Mouse (Mus musculus) stomach, embryonic 16.5 days (tissue): ENCODE measurements at regions not wholly inside any gene's neighbourhood (a gene's known extent, or its start where the extent isn't known, plus 50 kb on each side); places are given as distances from the start of the nearest gene placed in this dataset.
"Not testable (repeated sequence)": the region's sequence is repeated elsewhere in the genome, so short reads cannot be mapped to it uniquely, and the experiment has no call there.

Source experiments
- ATAC-seq: fragments of 200-750 bp; cut with Nextera tagmentation; 2 replicates; pipeline ENCODE4 v1.8.0; 2017; ENCODE audit warnings: moderate number of reproducible peaks, moderate TSS enrichment; ENCODE audit not compliant: insufficient read depth, low FRiP score
- H3K27ac ChIP-seq: fragments of 300-500 bp; sonication (generic); 2 replicates; pipeline ENCODE4 v1.5.1; 2014; ENCODE audit warnings: low read length
- H3K27me3 ChIP-seq: fragments of 300-500 bp; sonication (generic); 2 replicates; pipeline ENCODE4 v1.6.1; 2014; ENCODE audit warnings: low read length, control low read depth, mixed read lengths; ENCODE audit not compliant: control insufficient read depth, insufficient read depth
- H3K36me3 ChIP-seq: fragments of 300-500 bp; sonication (generic); 2 replicates; pipeline ENCODE4 v1.6.1; 2014; ENCODE audit warnings: low read length; ENCODE audit not compliant: control insufficient read depth, insufficient read depth
- H3K4me1 ChIP-seq: fragments of 300-500 bp; sonication (generic); 2 replicates; pipeline ENCODE4 v1.6.1; 2014; ENCODE audit warnings: low read length, control low read depth, mixed read lengths; ENCODE audit not compliant: control insufficient read depth, insufficient read depth
- H3K4me2 ChIP-seq: fragments of 300-500 bp; sonication (generic); 2 replicates; pipeline ENCODE4 v1.6.1; 2014; ENCODE audit warnings: low read depth, low read length, mixed read lengths
- H3K4me3 ChIP-seq: fragments of 300-500 bp; sonication (generic); replicated peaks from 2 replicates; pipeline ENCODE4 v1.5.1; 2014; ENCODE audit warnings: mild to moderate bottlenecking, low read length
- H3K9ac ChIP-seq: fragments of 300-500 bp; sonication (generic); 2 replicates; pipeline ENCODE4 v1.6.1; 2014; ENCODE audit warnings: low read length
- H3K9me3 ChIP-seq: fragments of 300-500 bp; sonication (generic); replicated peaks from 2 replicates; pipeline ENCODE4 v1.6.1; 2016; ENCODE audit warnings: low read length, control low read depth; ENCODE audit not compliant: control insufficient read depth
- WGBS: fragments of 180-500 bp; shearing (Covaris S2); extraction: QIAGEN DNeasy Blood & Tissue Kit; methylation state at CpG from one replicate; pipeline ENCODE4 v1.1.7; 2014; 5-methylcytosine and 5-hydroxymethylcytosine counted together

DNA sequence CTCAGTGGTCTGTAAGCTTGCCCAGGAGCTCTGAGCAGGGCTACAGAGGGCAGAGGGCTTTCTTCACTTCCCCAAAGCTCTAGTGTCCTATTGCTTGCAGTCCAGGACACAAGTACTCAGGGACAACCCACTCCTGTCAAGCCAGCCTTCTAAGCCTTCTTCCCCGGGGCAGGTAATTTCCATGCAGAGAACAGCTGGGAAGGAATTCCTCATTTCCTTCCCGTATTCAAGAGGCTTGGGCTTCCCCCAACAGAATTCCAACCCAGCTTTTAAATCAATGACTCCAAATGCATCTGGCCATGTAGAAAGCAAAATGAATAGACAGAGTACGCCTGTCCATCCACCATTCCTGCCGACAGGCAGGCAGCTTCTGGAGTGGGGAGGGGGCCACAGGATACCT lies 99.1 kb upstream of the Ubl3 start:
- Histone ChIP-seq H3K9ac (no peak overlapping the region), H3K9me3 (no peaks in the 10 kb centered on the region), H3K27me3 (no peaks in the 10 kb centered on the region), H3K4me1 (no peaks in the 10 kb centered on the region), H3K4me3 (no peak overlapping the region), H3K36me3 (no peaks in the 10 kb centered on the region), H3K4me2 (no peak overlapping the region), H3K27ac (no peak overlapping the region)
- whole genome bisulfite sequencing: 64% methylated on average over 4 of the region's 4 CpGs
- ATAC-seq: no peak

DNA sequence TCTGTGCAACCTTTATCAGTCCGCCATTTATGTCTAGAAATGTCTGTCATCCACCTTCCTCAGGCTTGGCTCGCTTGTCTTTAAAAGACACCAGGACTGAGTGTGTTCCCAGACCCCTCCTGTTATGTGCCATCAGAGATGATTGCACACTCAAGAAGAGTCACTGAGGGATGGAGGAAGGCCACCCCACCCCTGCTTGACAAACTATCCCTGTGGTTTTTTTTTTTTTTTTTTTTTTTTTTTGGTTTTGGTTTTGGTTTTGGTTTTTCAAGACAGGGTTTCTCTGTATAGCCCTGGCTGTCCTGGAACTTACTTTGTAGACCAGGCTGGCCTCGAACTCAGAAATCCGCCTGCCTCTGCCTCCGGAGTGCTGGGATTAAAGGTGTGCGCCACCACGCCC lies 97.0 kb upstream of the Ubl3 start:
- not testable (repeated sequence) for H3K9ac ChIP-seq, H3K4me3 ChIP-seq, H3K4me2 ChIP-seq, H3K4me1 ChIP-seq, ATAC-seq, H3K9me3 ChIP-seq, H3K36me3 ChIP-seq, H3K27me3 ChIP-seq, H3K27ac ChIP-seq
- WGBS: 90% methylated on average over 7 of the region's 7 CpGs

DNA sequence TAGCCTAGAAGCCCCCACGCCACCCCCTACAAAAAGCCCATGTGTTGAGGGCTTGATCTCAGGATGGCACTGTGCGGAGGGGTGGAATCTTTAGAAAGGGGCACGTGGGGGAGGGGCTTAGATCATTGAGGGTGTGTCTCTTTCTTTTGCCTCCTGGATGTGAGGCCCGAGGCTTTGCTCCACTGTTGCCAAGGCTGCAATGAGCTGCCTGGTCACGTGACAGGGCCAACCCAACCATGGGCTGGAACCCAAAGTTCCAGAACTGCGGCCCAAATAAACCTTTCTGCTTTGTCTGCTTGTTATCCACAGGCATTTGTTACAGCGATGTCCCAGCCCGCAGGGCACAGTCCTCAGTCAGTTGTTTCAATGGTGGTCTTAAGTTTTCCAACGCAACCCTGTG lies 96.5 kb upstream of the Ubl3 start:
- 81% methylated on average over 9 of the region's 9 CpGs for WGBS

DNA sequence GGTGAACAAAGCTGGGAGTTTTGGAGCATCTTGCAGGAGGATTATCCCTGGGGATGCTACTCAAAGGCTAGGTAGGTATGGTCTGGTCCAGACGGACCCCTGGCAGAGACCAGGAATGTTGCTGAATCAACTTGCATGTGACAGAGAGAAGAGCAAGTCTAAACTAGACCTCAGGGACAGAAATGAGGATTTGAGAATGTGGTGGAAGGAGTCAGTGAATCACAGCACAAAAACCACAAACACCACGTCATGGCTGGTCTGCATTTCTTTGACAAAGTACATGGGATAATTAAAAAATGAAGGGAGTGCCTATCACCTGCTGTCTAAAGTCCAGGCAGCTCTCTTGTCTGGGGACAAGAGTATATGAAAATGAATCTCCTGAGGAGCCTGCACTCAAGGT lies 95.1 kb upstream of the Ubl3 start:
- ATAC-seq: no peak
- 46% methylated on average over 2 of the region's 2 CpGs for WGBS
- Histone ChIP-seq H3K9ac (no peak overlapping the region), H3K4me1 (0 out of 2 replicates have a peak, but pooled peaks cover 3% of the 10 kb centered on the region), H3K4me3 (no peak overlapping the region), H3K9me3 (0 out of 2 replicates have a peak, but pooled peaks cover 3% of the 10 kb centered on the region), H3K4me2 (no peak overlapping the region), H3K27me3 (no peaks in the 10 kb centered on the region), H3K36me3 (no peaks in the 10 kb centered on the region), H3K27ac (no peak overlapping the region)

More for the DNA sequence above, 96.5 kb upstream of the Ubl3 start:
- H3K36me3 ChIP-seq: no peaks in the 10 kb centered on the region
- H3K9me3 ChIP-seq: 0 out of 2 replicates have a peak, but pooled peaks cover 3% of the 10 kb centered on the region
- H3K4me3 ChIP-seq: no peak overlapping the region
- no peak overlapping the region for H3K27ac ChIP-seq
- ATAC-seq: no peak
- H3K4me2 ChIP-seq: no peak overlapping the region
- H3K27me3 ChIP-seq: no peaks in the 10 kb centered on the region
- no peak overlapping the region for H3K9ac ChIP-seq
- 0 out of 2 replicates have a peak, but pooled peaks cover 3% of the 10 kb centered on the region for H3K4me1 ChIP-seq

DNA sequence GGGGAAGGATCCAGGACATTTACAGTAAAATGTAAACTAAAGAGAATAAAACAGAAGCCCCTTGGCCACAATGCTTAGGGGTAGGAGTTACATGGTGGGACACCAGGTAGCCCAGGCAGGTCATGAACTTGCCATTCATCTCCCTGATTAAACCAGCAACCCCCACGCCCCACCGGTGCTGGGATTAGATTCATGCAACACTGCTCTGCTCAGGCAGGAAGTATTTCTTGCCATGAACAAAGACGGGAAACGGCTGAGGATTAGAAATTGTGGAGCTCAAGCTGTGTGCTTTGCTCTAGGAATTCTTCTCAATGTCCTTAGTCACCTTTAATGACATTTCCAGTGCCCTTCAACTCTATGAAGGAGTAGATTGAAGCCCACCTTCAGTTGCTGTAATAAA lies 93.2 kb upstream of the Ubl3 start:
- no peaks in the 10 kb centered on the region for H3K27me3 ChIP-seq
- no peak overlapping the region for H3K4me2 ChIP-seq
- no peak overlapping the region for H3K27ac ChIP-seq
- 0 out of 2 replicates have a peak, but pooled peaks cover 3% of the 10 kb centered on the region for H3K9me3 ChIP-seq
- no peak for ATAC-seq
- WGBS: 47% methylated on average over 4 of the region's 4 CpGs
- no peak overlapping the region for H3K9ac ChIP-seq
- no peaks in the 10 kb centered on the region for H3K36me3 ChIP-seq
- H3K4me3 ChIP-seq: no peak overlapping the region
- peaks cover 3% of the 10 kb centered on the region; the same call in 1 of the 2 replicates for H3K4me1 ChIP-seq

DNA sequence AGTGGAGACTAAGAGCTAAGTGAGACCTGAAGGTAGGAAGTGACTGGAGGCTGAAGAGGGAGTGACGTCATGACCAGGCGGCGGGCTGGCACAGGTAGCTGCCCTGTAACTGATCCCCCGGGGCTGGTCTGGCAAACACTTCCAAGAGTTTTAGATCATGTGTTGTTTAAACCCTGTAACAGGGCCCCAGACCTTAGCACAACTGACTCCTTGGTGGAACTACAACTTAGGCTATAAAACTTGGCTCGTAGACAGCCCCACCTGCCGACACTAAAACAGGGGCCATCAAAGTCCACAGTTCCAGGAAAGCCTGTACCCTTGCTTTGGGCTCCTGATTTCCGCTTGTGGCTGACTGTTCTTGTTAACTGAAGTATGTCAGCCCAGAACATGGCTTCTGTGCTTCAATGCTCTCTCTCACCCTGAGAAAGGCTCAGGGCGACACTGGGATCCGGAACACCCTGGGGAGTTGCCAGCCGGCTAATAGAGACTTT lies 92.6 kb upstream of the Ubl3 start:
- ATAC-seq: no peak
- Histone ChIP-seq H3K4me1 (peaks cover 3% of the 10 kb centered on the region; the same call in 1 of the 2 replicates), H3K4me2 (no peak overlapping the region), H3K9ac (no peak overlapping the region), H3K27ac (no peak overlapping the region), H3K36me3 (no peaks in the 10 kb centered on the region), H3K9me3 (0 out of 2 replicates have a peak, but pooled peaks cover 3% of the 10 kb centered on the region), H3K27me3 (no peaks in the 10 kb centered on the region), H3K4me3 (no peak overlapping the region)
- WGBS: 74% methylated on average over 10 of the region's 10 CpGs

GRCm38 (mm10) chr5:148644345-148644744 lies 91.8 kb upstream of the Ubl3 start:
- Histone ChIP-seq H3K4me2 (no peak overlapping the region), H3K9ac (no peak overlapping the region), H3K4me3 (no peak overlapping the region), H3K9me3 (0 out of 2 replicates have a peak, but pooled peaks cover 3% of the 10 kb centered on the region), H3K4me1 (peaks cover 3% of the 10 kb centered on the region; the same call in 1 of the 2 replicates), H3K27me3 (no peaks in the 10 kb centered on the region), H3K36me3 (no peaks in the 10 kb centered on the region), H3K27ac (no peak overlapping the region)
- WGBS: 91% methylated on average over 7 of the region's 7 CpGs
- no peak for ATAC-seq

DNA sequence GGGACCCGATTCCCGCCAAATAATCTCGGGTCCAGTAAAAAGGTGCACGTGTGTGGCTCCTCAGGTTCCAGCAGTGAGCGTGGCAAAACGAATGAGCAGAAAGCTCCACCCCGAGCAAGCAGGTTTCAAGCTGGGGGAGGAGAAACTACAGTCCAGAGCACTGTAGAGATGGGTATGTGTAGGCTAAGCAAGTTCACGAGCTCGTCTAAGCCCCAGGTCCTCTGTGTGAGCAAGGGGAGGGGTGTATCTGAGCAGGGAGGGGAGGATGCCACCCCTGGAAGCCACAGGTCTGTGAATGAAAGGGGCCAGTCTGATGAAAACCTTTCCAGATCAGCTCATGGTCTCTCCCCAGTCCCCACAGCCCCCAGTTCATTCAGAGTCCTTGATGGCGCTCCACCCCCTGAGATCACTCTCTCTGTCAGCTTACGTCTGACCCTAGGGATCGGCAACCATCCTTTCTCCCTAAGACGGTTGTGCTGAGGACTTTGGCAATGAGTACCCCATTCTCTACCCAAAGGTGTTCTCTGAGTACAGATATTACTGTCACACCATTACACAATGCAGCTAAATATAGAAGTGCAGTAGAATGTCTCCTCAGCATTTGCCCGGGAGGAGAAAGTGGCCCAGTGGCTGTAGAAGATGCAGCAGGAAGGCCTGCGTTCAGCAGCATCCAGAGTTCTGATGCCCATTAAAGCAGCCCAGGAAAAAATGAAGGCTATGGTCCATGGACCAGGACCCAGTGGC lies 89.2 kb upstream of the Ubl3 start:
- H3K27ac ChIP-seq: no peak overlapping the region
- no peak for ATAC-seq
- H3K27me3 ChIP-seq: no peaks in the 10 kb centered on the region
- WGBS: 45% methylated on average over 15 of the region's 15 CpGs
- H3K9ac ChIP-seq: no peak overlapping the region
- H3K4me2 ChIP-seq: no peak overlapping the region
- no peak overlapping the region for H3K4me3 ChIP-seq
- peaks cover 3% of the 10 kb centered on the region; the same call in 1 of the 2 replicates for H3K4me1 ChIP-seq
- H3K9me3 ChIP-seq: 0 out of 2 replicates have a peak, but pooled peaks cover 3% of the 10 kb centered on the region
- H3K36me3 ChIP-seq: no peaks in the 10 kb centered on the region

- WGBS: 37% methylated on average over 12 of the region's 14 CpGs
- Histone ChIP-seq H3K4me3 (no peak overlapping the region), H3K27me3 (no peaks in the 10 kb centered on the region), H3K9me3 (0 out of 2 replicates have a peak, but pooled peaks cover 3% of the 10 kb centered on the region), H3K36me3 (no peaks in the 10 kb centered on the region), H3K9ac (no peak overlapping the region), H3K4me2 (no peak overlapping the region), H3K27ac (no peak overlapping the region), H3K4me1 (peaks cover 3% of the 10 kb centered on the region; the same call in 1 of the 2 replicates)
- no peak for ATAC-seq
These were observed 87.9 kb upstream of the Ubl3 start for GRCm38 (mm10) chr5:148640523-148640922.
